ENCODE assay signal across 14 mouse cellular contexts in genomic region chr6:146961832-146962481, GRCm38 (mm10). TPM values are rescaled to one million over a fixed set of nuclear protein-coding genes. Genes with fewer than 3 reads are reported as not detected.
DNase-seq lines count a peak whose midpoint lies in the region; ATAC-seq and TF ChIP-seq lines count a peak whose summit lies in the region.
"Had no signal": no experiment of that assay in that cellular context is flagged by ENCODE, and none has a peak within 500 bp of the region (broad histone marks: within the 10 kb centered on the region; RNA-seq: fewer than 3 reads in every experiment).

No protein-coding gene starts in this region.

- H3K9me3 ChIP-seq in embryonic facial prominence, embryonic 14.5 days (ENCODE audit: control insufficient read depth, low read length), result no peaks in the 10 kb centered on the region
- H3K9me3 ChIP-seq in embryonic facial prominence, embryonic 10.5 days, result no peaks in the 10 kb centered on the region
- no peaks in the 10 kb centered on the region for H3K9me3 ChIP-seq in heart, embryonic 15.5 days (replicated peaks)
- H3K9me3 ChIP-seq: hindbrain, embryonic 12.5 days; midbrain, embryonic 12.5 days had no signal

- H3K9ac ChIP-seq in embryonic facial prominence, embryonic 14.5 days (ENCODE audit: low read depth, low read length), result no peak overlapping the region
- H3K9ac ChIP-seq in heart, embryonic 15.5 days, result no peak overlapping the region
- H3K9ac ChIP-seq: hindbrain, embryonic 12.5 days; midbrain, embryonic 12.5 days had no signal

- no peak overlapping the region for H3K27ac ChIP-seq in embryonic facial prominence, embryonic 14.5 days (replicated peaks; ENCODE audit: low read depth, low read length)
- H3K27ac ChIP-seq in embryonic facial prominence, embryonic 10.5 days (replicated peaks), result no peak overlapping the region
- H3K27ac ChIP-seq in layer of hippocampus, adult 2 months, result no peak overlapping the region
- H3K27ac ChIP-seq in heart, embryonic 15.5 days, result peak overlapping the region; percentile 15; the same call in 1 of the 2 replicates
- H3K27ac ChIP-seq: hindbrain, embryonic 12.5 days; midbrain, embryonic 12.5 days had no signal

- no peaks in the 10 kb centered on the region for H3K27me3 ChIP-seq in embryonic facial prominence, embryonic 14.5 days (replicated peaks; ENCODE audit: control insufficient read depth, insufficient read depth, low read length)
- no peaks in the 10 kb centered on the region for H3K27me3 ChIP-seq in embryonic facial prominence, embryonic 10.5 days (replicated peaks; ENCODE audit: low read depth, poor library complexity, severe bottlenecking)
- H3K27me3 ChIP-seq in heart, embryonic 15.5 days, result no peaks in the 10 kb centered on the region
- H3K27me3 ChIP-seq: hindbrain, embryonic 12.5 days; midbrain, embryonic 12.5 days had no signal

- no peak overlapping the region for H3K4me3 ChIP-seq in embryonic facial prominence, embryonic 14.5 days (ENCODE audit: low read depth, low read length)
- no peak overlapping the region for H3K4me3 ChIP-seq in embryonic facial prominence, embryonic 10.5 days
- no peak overlapping the region for H3K4me3 ChIP-seq in layer of hippocampus, adult 2 months
- no peak overlapping the region for H3K4me3 ChIP-seq in heart, embryonic 15.5 days
- H3K4me3 ChIP-seq: hindbrain, embryonic 12.5 days; midbrain, embryonic 12.5 days had no signal

- no peaks in the 10 kb centered on the region; the same call in 1 of the 2 replicates for H3K4me1 ChIP-seq in embryonic facial prominence, embryonic 14.5 days (ENCODE audit: control insufficient read depth, insufficient read depth, low read length)
- H3K4me1 ChIP-seq in embryonic facial prominence, embryonic 10.5 days, result peaks cover 10% of the 10 kb centered on the region
- peaks cover 36% of the 10 kb centered on the region for H3K4me1 ChIP-seq in heart, embryonic 15.5 days (replicated peaks)
- H3K4me1 ChIP-seq: midbrain, embryonic 12.5 days had no signal

- H3K36me3 ChIP-seq in embryonic facial prominence, embryonic 14.5 days (ENCODE audit: control insufficient read depth, insufficient read depth, low read length), result no peaks in the 10 kb centered on the region
- H3K36me3 ChIP-seq in embryonic facial prominence, embryonic 10.5 days (replicated peaks), result no peaks in the 10 kb centered on the region
- H3K36me3 ChIP-seq in heart, embryonic 15.5 days, result no peaks in the 10 kb centered on the region
- H3K36me3 ChIP-seq: hindbrain, embryonic 12.5 days; midbrain, embryonic 12.5 days had no signal

- WGBS in embryonic facial prominence, embryonic 14.5 days, result 46% methylated on average over 6 of the region's 6 CpGs
- WGBS in embryonic facial prominence, embryonic 10.5 days, result 76% methylated on average over 6 of the region's 6 CpGs
- 24% methylated on average over 6 of the region's 6 CpGs for WGBS in heart, embryonic 15.5 days

- DNase-seq in embryonic facial prominence, embryonic 14.5 days (ENCODE audit: low spot score), result peak; percentile 29
- no peak for DNase-seq in embryonic facial prominence, embryonic 10.5 days (ENCODE audit: low spot score)
- peak in 1 of 2 experiments; percentile 38 for DNase-seq in layer of hippocampus, adult 2 months (ENCODE audit: low spot score in 2 of 2)
- DNase-seq in layer of hippocampus, adult 8-10 months (ENCODE audit: low spot score in 2 of 2), result no peak
- no peak for DNase-seq in cerebellum, postnatal 4 days (ENCODE audit: low spot score in 2 of 2)
- no peak for DNase-seq in right cerebral cortex, postnatal 4 days
- DNase-seq: embryo, embryonic 11 days; spleen, adult 18-20 months had no signal

- no peak for ATAC-seq in embryonic facial prominence, embryonic 14.5 days (ENCODE audit: low read depth)
- ATAC-seq in heart, embryonic 15.5 days (replicated peaks; ENCODE audit: insufficient number of reproducible peaks, insufficient read depth, low FRiP score, low read depth), result no peak
- ATAC-seq in megakaryocyte progenitor cell, adult 5-6 weeks (replicated peaks; ENCODE audit: poor library complexity), result peak; percentile 72
- ATAC-seq: forebrain, embryonic 16.5 days had no signal

- TF ChIP-seq CTCF in layer of hippocampus, adult 2 months (conservative IDR thresholded peaks at IDR 0.05), result peak; percentile 79

- no peak overlapping the region for H3K4me2 ChIP-seq in embryonic facial prominence, embryonic 14.5 days (ENCODE audit: low read depth, low read length)
- H3K4me2 ChIP-seq in heart, embryonic 15.5 days, result no peak overlapping the region
- H3K4me2 ChIP-seq: hindbrain, embryonic 12.5 days; midbrain, embryonic 12.5 days had no signal

RNA-seq across cellular contexts. Expression of gene 1700034J05Rik, which starts 7.7 kb away (rescaled TPM):
- polyA plus RNA-seq in embryonic facial prominence, embryonic 14.5 days (2014; fragmentation: Nextera tagmentation; extraction: Ambion mirVana), result 0.31 and 0.57 TPM in 2 replicates
- polyA plus RNA-seq in embryonic facial prominence, embryonic 10.5 days (2016; fragmentation: Nextera tagmentation; extraction: Ambion mirVana), result 0.14 and 0.27 TPM in 2 replicates
- not detected for total RNA-seq in layer of hippocampus, adult 2 months (2021)
- not detected for total RNA-seq in layer of hippocampus, adult 8-10 months (2022)
- 0.10 and 0.11 TPM in 2 replicates for polyA plus RNA-seq in heart, embryonic 15.5 days (2015; fragmentation: Nextera tagmentation; extraction: Ambion mirVana)
- total RNA-seq in megakaryocyte progenitor cell, adult 5-6 weeks (2015), result not detected in 2 replicates
- not detected in 2 replicates for total RNA-seq in megakaryocyte progenitor cell, adult 5-6 weeks (2017)
- total RNA-seq: layer of hippocampus, adult 18-20 months had no signal
- polyA plus RNA-seq: forebrain, embryonic 16.5 days had no signal
